Mouse (Mus musculus): ENCODE measurements at regions not wholly inside any gene's neighbourhood (a gene's known extent, or its start where the extent isn't known, plus 50 kb on each side); places are given as distances from the start of the nearest gene placed in this dataset.

- H3K27me3 ChIP-seq (ENCODE audit: control insufficient read depth, insufficient read depth, low read length, poor library complexity, severe bottlenecking) = no peaks in the 10 kb centered on the region
- H3K4me1 ChIP-seq (ENCODE audit: control insufficient read depth, insufficient read depth, low read length) = no peaks in the 10 kb centered on the region
- H3K9ac ChIP-seq (ENCODE audit: low read depth, poor library complexity, severe bottlenecking) = no peak overlapping the region
- TF ChIP-seq CTCF (IDR thresholded peaks at IDR 0.05; ENCODE audit: low read depth, low read length) (no peak), EP300 (IDR thresholded peaks at IDR 0.05; ENCODE audit: insufficient read depth, low read depth, low read length) (no peak), POLR2A (IDR thresholded peaks at IDR 0.05; ENCODE audit: insufficient read depth, low read length) (no peak)
- no peaks in the 10 kb centered on the region for H3K9me3 ChIP-seq (replicated peaks; ENCODE audit: control insufficient read depth, insufficient read depth, low read length, poor library complexity, severe bottlenecking)
- H3K4me3 ChIP-seq (ENCODE audit: low read depth, low read length) = no peak overlapping the region
- H3K36me3 ChIP-seq (ENCODE audit: control insufficient read depth, insufficient read depth, low read length, poor library complexity, severe bottlenecking) = no peaks in the 10 kb centered on the region
- no peak overlapping the region for H3K27ac ChIP-seq (ENCODE audit: insufficient read depth, low read length)
These were observed 955.2 kb downstream of the Gsdmc2 start for GRCm38 (mm10) chr15:62889798-62890197.

DNA sequence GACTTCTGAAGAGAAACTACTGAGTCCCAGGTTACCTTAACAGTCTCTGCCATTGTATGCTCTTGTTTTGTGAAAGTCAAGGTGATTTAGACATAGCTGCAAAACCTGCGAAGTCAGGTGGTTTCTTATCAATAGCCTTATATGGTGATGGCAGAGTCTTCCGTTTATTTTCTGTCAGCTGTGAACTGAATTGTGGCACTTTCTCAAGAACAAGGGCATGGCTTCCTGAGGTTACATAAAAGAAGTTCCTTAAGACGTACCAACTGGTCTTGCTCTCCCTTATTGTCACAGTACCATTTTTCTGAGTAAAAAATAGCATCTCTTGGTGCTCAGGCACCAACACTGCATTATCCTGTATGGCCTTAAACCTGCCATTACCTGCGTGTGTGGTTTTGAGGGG, 959.6 kb downstream of the Gsdmc2 start:
- H3K4me1 ChIP-seq (ENCODE audit: control insufficient read depth, insufficient read depth, low read length) = no peaks in the 10 kb centered on the region
- no peaks in the 10 kb centered on the region for H3K9me3 ChIP-seq (replicated peaks; ENCODE audit: control insufficient read depth, insufficient read depth, low read length, poor library complexity, severe bottlenecking)
- H3K27ac ChIP-seq (ENCODE audit: insufficient read depth, low read length) = no peak overlapping the region
- no peaks in the 10 kb centered on the region for H3K27me3 ChIP-seq (ENCODE audit: control insufficient read depth, insufficient read depth, low read length, poor library complexity, severe bottlenecking)
- no peak overlapping the region for H3K4me3 ChIP-seq (ENCODE audit: low read depth, low read length)
- no peak for TF ChIP-seq CTCF (IDR thresholded peaks at IDR 0.05; ENCODE audit: low read depth, low read length)
- H3K36me3 ChIP-seq (ENCODE audit: control insufficient read depth, insufficient read depth, low read length, poor library complexity, severe bottlenecking) = no peaks in the 10 kb centered on the region
- H3K9ac ChIP-seq (ENCODE audit: low read depth, poor library complexity, severe bottlenecking) = no peak overlapping the region

DNA sequence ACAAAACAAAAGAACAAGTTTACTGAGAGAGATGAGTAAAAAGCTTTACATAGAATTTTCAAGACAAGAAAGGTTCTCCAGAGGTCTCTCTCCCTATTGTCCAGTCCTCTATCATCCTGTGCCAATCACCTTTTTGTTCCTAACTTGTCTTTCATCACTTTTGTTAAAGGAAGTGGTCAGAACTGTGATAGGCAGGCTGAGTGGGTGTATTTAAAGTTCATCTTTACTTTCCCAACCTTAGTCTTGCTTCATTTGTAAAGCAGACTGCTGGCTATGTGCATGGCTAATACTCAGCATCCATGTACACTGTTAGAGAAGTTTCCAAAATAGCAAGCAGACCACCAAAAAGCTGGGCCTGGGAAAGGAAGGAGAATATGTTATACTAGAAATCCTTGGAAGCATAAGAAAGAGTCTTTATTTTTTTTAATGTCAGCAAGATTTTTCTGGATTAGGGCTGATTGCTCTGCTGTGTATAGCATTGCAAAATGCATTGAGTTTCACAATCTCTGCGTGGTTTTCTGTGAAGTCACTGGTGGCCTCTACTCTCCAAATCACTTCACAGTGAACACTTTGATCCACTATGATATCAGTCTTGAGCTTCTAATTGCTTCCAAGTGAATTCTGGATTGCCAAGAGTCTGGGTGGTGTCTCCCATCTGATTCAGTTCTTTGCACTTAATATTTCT, 973.8 kb downstream of the Gsdmc2 start:
- Histone ChIP-seq H3K9me3 (replicated peaks; ENCODE audit: control insufficient read depth, insufficient read depth, low read length, poor library complexity, severe bottlenecking) (no peaks in the 10 kb centered on the region), H3K36me3 (ENCODE audit: control insufficient read depth, insufficient read depth, low read length, poor library complexity, severe bottlenecking) (no peaks in the 10 kb centered on the region), H3K4me1 (ENCODE audit: control insufficient read depth, insufficient read depth, low read length) (no peaks in the 10 kb centered on the region), H3K4me3 (ENCODE audit: low read depth, low read length) (no peak overlapping the region), H3K9ac (ENCODE audit: low read depth, poor library complexity, severe bottlenecking) (no peak overlapping the region), H3K27ac (ENCODE audit: insufficient read depth, low read length) (no peak overlapping the region), H3K27me3 (ENCODE audit: control insufficient read depth, insufficient read depth, low read length, poor library complexity, severe bottlenecking) (no peaks in the 10 kb centered on the region; the same call in 1 of the 2 replicates)
- no peak for TF ChIP-seq POLR2A (IDR thresholded peaks at IDR 0.05; ENCODE audit: insufficient read depth, low read length)
- TF ChIP-seq CTCF (IDR thresholded peaks at IDR 0.05; ENCODE audit: low read depth, low read length) = no peak
- no peak for TF ChIP-seq EP300 (IDR thresholded peaks at IDR 0.05; ENCODE audit: insufficient read depth, low read depth, low read length)

DNA sequence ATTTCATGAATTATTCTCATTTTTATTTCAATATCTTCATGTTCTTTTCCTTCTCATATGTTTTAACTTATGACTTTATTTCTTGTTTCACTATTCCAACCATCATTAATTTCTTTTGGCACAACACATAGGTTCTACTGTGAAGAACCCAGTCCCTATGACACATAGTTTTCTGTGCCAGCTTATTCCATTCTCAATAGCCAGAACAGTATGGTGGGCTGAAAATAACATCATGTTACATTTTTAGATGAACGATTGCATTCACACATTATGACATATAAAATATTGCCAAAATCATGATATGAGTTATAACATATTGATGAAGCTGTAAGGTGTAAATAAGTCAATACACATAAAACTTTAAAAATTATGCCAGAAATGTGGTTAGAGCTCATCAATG, 982.4 kb downstream of the Gsdmc2 start:
- no peak overlapping the region for H3K9ac ChIP-seq (ENCODE audit: low read depth, poor library complexity, severe bottlenecking)
- H3K27me3 ChIP-seq (ENCODE audit: control insufficient read depth, insufficient read depth, low read length, poor library complexity, severe bottlenecking) = no peaks in the 10 kb centered on the region
- no peaks in the 10 kb centered on the region for H3K4me1 ChIP-seq (ENCODE audit: control insufficient read depth, insufficient read depth, low read length)
- no peaks in the 10 kb centered on the region for H3K36me3 ChIP-seq (ENCODE audit: control insufficient read depth, insufficient read depth, low read length, poor library complexity, severe bottlenecking)
- TF ChIP-seq POLR2A (IDR thresholded peaks at IDR 0.05; ENCODE audit: insufficient read depth, low read length) = no peak
- no peak for TF ChIP-seq CTCF (IDR thresholded peaks at IDR 0.05; ENCODE audit: low read depth, low read length)
- TF ChIP-seq EP300 (IDR thresholded peaks at IDR 0.05; ENCODE audit: insufficient read depth, low read depth, low read length) = no peak
- no peaks in the 10 kb centered on the region for H3K9me3 ChIP-seq (replicated peaks; ENCODE audit: control insufficient read depth, insufficient read depth, low read length, poor library complexity, severe bottlenecking)
- H3K4me3 ChIP-seq (ENCODE audit: low read depth, low read length) = no peak overlapping the region
- no peak overlapping the region for H3K27ac ChIP-seq (ENCODE audit: insufficient read depth, low read length)

DNA sequence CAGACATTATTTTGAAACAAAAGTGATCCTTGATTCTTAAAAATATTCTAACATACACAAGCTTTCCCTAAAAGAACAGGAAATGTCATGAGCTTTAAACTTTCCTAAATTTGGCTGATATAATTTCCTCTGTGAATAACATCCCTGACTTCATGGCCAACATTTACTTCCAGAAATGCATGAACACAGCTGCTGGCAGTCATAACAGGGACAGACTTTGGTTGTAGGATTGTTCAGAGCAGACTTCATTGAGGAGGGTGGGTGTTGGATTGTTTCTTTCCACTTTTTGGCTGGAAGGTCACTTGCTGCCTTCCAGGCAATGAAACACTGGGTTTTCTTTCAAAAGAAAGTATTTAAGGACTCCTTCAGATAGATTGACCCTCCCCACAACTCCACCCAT, 983.6 kb downstream of the Gsdmc2 start:
- Histone ChIP-seq H3K9me3 (replicated peaks; ENCODE audit: control insufficient read depth, insufficient read depth, low read length, poor library complexity, severe bottlenecking) (no peaks in the 10 kb centered on the region), H3K27me3 (ENCODE audit: control insufficient read depth, insufficient read depth, low read length, poor library complexity, severe bottlenecking) (no peaks in the 10 kb centered on the region), H3K4me1 (ENCODE audit: control insufficient read depth, insufficient read depth, low read length) (no peaks in the 10 kb centered on the region), H3K4me3 (ENCODE audit: low read depth, low read length) (no peak overlapping the region), H3K27ac (ENCODE audit: insufficient read depth, low read length) (no peak overlapping the region), H3K36me3 (ENCODE audit: control insufficient read depth, insufficient read depth, low read length, poor library complexity, severe bottlenecking) (no peaks in the 10 kb centered on the region), H3K9ac (ENCODE audit: low read depth, poor library complexity, severe bottlenecking) (no peak overlapping the region)
- TF ChIP-seq POLR2A (IDR thresholded peaks at IDR 0.05; ENCODE audit: insufficient read depth, low read length) (no peak), EP300 (IDR thresholded peaks at IDR 0.05; ENCODE audit: insufficient read depth, low read depth, low read length) (no peak), CTCF (IDR thresholded peaks at IDR 0.05; ENCODE audit: low read depth, low read length) (no peak)

DNA sequence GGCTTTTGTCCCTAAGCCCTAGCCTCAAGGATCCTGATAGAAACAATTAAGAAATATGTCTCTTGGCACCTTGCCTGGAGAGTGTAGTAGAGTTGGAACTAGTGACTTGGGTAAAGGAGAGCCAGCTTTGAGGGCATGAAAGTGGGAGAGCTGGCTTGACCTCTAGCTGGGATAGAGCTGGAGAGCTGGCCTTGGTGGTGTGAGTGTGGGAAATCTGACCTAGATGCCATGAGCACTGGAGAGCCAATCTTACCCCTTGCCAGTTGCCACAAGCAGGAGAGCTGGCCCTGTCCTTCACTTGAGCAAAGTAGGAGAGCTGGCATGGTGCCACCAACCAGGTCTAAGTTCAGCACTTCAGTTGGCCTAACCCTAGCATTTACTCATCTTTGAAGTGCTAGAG, 995.7 kb downstream of the Gsdmc2 start:
- H3K9ac ChIP-seq (ENCODE audit: low read depth, poor library complexity, severe bottlenecking) = no peak overlapping the region
- H3K36me3 ChIP-seq (ENCODE audit: control insufficient read depth, insufficient read depth, low read length, poor library complexity, severe bottlenecking) = no peaks in the 10 kb centered on the region
- no peaks in the 10 kb centered on the region for H3K9me3 ChIP-seq (replicated peaks; ENCODE audit: control insufficient read depth, insufficient read depth, low read length, poor library complexity, severe bottlenecking)
- H3K27ac ChIP-seq (ENCODE audit: insufficient read depth, low read length) = no peak overlapping the region
- TF ChIP-seq EP300 (IDR thresholded peaks at IDR 0.05; ENCODE audit: insufficient read depth, low read depth, low read length) (no peak), CTCF (IDR thresholded peaks at IDR 0.05; ENCODE audit: low read depth, low read length) (no peak), POLR2A (IDR thresholded peaks at IDR 0.05; ENCODE audit: insufficient read depth, low read length) (no peak)
- no peak overlapping the region for H3K4me3 ChIP-seq (ENCODE audit: low read depth, low read length)
- no peaks in the 10 kb centered on the region for H3K4me1 ChIP-seq (ENCODE audit: control insufficient read depth, insufficient read depth, low read length)
- H3K27me3 ChIP-seq (ENCODE audit: control insufficient read depth, insufficient read depth, low read length, poor library complexity, severe bottlenecking) = no peaks in the 10 kb centered on the region; the same call in 1 of the 2 replicates
